Mouse (Mus musculus) thymus, postnatal 25 days (tissue): ENCODE results near the gene Prrx2.
"Not testable (repeated sequence)": the region's sequence is repeated elsewhere in the genome, so short reads cannot be mapped to it uniquely, and the experiment has no call there.

Experiments
- DNase-seq: peaks from one replicate; pipeline ENCODE4 v3.0.0; 2022

The Prrx2 gene

GRCm38 (mm10) chr2:30914836-30915235 lies 80.1 kb downstream of the Prrx2 start:
- DNase-seq: no peak

- DNase-seq: no peak
These were observed 80.6 kb downstream of the Prrx2 start for GRCm38 (mm10) chr2:30915376-30915775.

- not testable (repeated sequence) for DNase-seq
These were observed 81.2 kb downstream of the Prrx2 start for GRCm38 (mm10) chr2:30915933-30916332.

- DNase-seq: no peak
These were observed 82.9 kb downstream of the Prrx2 start for GRCm38 (mm10) chr2:30917649-30918048.

GRCm38 (mm10) chr2:30918126-30918525 lies 83.4 kb downstream of the Prrx2 start:
- DNase-seq: no peak

- no peak for DNase-seq
These were observed 84.1 kb downstream of the Prrx2 start for GRCm38 (mm10) chr2:30918780-30919329.

- no peak for DNase-seq
These were observed 85.4 kb downstream of the Prrx2 start for GRCm38 (mm10) chr2:30920216-30920615.

GRCm38 (mm10) chr2:30923099-30923498 lies 88.3 kb downstream of the Prrx2 start:
- no peak for DNase-seq

GRCm38 (mm10) chr2:30925181-30925580 lies 90.4 kb downstream of the Prrx2 start:
- no peak for DNase-seq

- DNase-seq: no peak
These were observed 91.6 kb downstream of the Prrx2 start for GRCm38 (mm10) chr2:30926381-30926780.

GRCm38 (mm10) chr2:30927151-30927781 lies 92.5 kb downstream of the Prrx2 start:
- no peak for DNase-seq

GRCm38 (mm10) chr2:30927844-30928628 lies 93.3 kb downstream of the Prrx2 start:
- peak; percentile 77 for DNase-seq

- DNase-seq: no peak
These were observed 94.2 kb downstream of the Prrx2 start for GRCm38 (mm10) chr2:30928893-30929482.

- peak; percentile 49 for DNase-seq
These were observed 94.8 kb downstream of the Prrx2 start, which contains the start of gene Ptges for GRCm38 (mm10) chr2:30929483-30930045. Gene Ptges (minus strand): TSS chr2:30929863.

- DNase-seq: not testable (repeated sequence)
These were observed 96.1 kb downstream of the Prrx2 start for GRCm38 (mm10) chr2:30930846-30931245.
